Mouse (Mus musculus): Measurements from ENCODE around the gene Hapln4. TPM values are rescaled to one million over a fixed set of nuclear protein-coding genes. Genes with fewer than 3 reads are reported as not detected.
"Not testable (repeated sequence)": the region's sequence is repeated elsewhere in the genome, so short reads cannot be mapped to it uniquely, and the experiment has no call there.

The Hapln4 gene
- total RNA-seq (2021) (under 1 TPM; 0.43 to 0.59 TPM), polyA plus RNA-seq (2012; rRNA removed) (0.20 and 0.33 TPM in 2 replicates)
- long read RNA-seq = 0 reads

DNA sequence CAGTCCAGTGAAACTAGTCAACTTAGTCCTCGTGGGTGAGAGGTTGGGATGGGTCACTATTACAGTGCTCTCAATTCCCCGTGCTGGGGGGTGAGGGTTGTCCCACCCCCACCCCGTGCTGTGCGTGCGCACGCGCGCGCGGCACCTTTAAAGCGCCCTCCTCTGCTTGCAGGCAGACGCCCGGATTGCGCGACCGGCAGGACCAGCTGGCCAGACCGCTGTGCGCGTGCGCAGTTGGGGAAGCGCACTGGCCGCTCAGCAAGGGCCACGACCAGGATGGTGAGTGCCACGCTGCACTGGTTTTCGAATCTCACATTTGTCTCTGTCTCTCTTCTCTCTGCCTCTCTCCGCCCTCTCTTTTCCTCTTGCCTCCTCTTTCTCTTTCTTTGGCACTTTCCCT, at the start of gene Hapln4:
Hapln4 (plus strand) TSS at position 173 of the 400 bp plus-strand sequence.
- DNase-seq = peak; percentile 78

DNA sequence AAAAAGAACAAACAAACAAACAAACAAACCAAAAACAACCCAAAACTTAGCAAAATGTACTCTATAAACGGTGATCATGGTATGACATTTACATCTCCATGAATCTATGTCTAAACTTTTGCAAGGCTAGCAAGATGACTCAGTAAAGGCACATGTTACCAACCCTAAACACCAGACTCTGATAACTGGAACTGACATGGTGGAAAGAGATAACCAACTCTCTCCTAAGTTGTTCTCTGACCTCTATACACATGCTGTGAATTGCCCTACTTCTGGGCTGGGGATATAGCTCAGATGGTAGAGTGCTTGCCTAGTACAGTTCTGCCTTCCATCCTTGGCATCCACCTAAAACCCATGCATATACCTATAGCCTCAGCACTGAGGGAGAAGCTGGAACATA, 45.3 kb upstream of the Hapln4 start:
- DNase-seq = no peak

DNA sequence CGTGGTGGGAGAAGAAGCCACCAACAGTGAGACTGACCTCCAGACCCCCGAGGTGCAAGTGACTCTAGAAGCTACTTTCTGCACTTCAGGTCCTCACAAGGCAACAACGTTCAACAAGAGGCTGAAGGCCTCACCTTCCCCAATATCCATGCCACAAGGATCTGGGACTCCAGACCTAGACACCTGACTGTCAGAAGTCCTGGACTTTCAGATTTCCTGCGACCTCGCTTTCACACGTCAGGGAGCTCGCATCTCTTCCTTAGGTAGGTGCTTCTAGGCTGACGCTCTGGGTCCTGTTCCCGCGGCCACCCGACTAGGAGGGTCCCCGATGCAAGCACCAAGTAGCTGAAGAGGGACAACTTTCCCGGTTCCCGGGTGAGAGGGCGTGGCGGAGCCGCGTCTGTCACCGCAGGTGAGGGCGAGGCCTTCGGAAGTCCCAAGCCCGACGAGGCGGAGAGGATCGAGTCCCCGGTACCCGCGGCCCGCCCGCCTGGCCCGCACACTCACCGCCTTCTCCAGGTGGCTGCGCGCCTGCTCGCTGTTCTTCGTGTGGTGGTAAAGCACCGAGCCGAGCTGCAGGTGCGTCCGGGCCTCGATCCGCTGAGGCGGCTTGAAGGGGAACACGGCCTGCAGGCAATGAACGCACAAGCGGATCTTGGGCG, 41.2 kb upstream of the Hapln4 start:
- no peak for DNase-seq

DNA sequence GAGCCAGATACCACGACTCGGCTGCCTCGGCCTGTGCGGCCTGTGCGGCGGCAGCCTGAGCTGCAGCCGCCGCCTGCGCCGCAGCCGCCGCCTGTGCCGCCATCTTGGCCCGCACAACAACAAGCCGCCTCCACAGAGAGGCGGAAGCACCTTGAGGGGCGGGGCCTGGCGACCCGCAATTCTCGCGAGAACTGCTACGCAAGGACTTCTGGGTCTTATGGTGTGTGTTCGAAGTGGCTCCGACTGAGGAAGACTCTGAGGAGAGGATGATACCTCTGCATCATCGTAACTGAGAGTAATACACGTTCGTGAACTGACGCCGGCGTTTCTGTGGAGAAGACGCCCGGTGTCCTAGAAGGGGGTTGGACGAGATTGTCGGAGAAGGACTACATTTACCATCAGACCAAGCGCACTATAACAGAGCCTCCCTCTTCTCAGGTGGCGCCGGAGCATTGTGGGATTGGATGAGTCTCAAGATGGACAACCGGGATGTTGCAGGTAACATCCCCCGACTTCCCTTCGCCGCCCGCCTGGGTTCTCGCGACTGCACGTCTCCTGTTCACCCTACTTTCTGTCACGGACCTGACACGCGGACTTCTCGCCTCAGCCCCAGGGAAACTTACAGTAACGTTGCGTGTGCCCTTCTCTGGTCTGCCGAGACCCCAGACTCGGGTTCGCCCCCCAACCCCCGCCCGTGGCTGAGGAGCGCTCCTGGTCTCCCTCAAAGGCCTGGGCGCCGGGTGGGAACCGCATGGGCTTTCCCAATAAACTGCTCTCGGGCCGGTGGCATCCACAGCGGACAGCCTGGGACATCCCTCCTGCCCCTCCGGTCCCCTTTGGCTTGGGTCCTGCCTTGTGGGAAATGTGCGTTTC, 40.4 kb upstream of the Hapln4 start, which contains the start of the genes Mau2 and Sugp1:
Mau2 (minus strand) TSS at position 152 of the 873 bp plus-strand sequence.
Sugp1 (plus strand) TSS at position 231 of the 873 bp plus-strand sequence.
- DNase-seq = peak; percentile 96

DNA sequence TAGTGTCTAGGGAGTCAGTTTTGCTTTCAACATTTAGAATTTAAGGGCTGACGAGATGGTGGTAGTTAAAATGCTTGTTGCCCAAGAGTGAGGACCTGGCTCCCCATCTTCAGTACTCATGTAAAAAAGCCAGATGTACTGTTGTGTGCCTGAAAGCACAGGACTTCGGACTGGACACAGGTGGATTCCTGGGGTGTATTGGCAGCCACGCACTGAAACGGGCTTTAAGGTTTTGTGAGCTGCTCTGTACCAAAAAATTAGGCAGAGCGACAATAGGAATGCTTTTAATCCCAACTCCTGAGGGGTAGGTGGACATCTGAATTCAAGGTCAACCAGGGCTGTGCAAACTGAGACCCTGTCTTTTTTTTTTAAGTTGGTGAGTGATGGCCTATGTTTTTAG, 39.3 kb upstream of the Hapln4 start:
- no peak for DNase-seq

DNA sequence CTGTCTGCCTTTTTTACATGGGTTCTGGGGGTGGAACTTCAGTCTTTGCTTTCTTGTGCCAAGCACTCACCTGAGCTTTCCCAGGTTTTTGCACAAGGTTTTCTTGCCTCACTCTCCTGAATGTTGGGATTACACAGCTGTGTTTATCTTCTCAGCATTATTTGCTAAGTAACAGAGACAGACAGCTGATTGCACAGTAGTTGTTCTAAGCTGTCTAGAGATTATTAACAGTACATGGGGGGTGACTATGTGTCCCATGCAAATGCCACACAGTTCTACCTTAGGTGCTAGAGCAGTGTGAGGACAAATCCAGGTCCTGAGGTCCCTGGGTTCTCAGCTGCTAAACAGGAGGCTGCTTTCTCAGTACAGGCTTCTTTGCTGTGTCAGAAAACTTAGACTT, 33.6 kb upstream of the Hapln4 start:
- DNase-seq = no peak

DNA sequence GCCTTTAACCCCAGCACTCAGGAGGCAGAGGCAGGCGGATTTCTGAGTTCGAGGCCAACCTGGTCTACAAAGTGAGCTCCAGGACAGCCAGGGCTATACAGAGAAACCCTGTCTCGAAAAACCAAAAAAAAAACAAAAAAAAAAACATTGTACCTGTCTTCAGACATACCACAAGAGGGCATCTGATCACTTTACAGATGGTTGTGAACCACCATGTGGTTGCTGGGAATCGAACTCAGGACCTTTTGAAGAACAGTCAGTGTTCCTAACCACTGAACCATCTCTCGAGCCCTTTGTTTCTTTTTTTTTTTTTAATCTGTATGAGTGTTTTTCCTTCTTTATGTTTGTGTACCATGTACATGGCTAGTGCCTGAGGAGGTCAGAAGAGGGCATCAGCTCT, 32.8 kb upstream of the Hapln4 start:
- DNase-seq = not testable (repeated sequence)

DNA sequence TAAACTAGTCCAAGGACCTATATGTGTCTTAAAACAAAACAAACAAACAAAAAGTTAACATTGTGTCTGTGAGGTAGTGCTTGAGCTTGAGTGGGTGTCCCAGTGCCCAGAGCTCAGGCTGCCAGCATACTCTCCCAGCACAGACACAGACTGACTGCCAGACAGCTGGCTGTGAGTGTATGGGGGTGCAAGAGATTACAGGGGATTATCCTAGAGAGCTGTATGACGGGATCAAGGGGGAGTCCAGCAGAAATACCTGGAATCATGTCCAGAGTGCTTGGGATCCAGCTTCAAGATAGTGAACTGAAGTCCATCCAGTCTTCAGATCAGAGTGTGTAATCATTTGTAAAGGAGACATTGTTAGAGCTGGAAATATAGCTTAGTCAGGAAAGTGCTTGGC, 25.5 kb upstream of the Hapln4 start:
- DNase-seq = no peak

DNA sequence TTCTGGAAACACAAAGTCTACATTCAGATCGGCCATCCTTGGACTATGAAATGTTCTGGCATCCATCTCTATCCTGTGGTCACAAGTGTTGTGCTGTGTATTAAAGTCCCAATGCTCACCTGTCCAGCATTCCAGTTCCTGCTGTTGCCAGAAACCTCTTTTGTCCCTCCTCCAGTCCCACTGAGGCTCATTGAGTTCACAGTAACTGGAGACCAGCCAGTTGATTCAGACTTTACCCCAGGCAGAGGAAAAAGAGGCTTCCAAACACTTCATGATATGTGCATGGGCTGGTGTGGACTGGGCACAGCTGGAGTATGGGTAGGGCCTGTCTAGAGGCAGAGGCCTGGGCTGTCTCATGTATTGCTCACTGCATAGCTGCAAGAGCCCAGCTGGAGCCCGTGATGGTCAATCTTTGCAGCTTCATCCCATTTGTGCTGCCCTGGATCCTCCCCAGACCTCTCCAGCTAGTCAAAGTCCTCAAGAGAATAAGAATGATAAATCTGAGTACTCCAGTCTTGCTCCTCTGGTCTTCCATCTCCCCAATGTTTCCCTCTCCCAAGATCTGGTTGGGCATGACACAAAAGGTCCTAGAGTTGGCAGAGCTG, 11.3 kb upstream of the Hapln4 start:
- DNase-seq = no peak

DNA sequence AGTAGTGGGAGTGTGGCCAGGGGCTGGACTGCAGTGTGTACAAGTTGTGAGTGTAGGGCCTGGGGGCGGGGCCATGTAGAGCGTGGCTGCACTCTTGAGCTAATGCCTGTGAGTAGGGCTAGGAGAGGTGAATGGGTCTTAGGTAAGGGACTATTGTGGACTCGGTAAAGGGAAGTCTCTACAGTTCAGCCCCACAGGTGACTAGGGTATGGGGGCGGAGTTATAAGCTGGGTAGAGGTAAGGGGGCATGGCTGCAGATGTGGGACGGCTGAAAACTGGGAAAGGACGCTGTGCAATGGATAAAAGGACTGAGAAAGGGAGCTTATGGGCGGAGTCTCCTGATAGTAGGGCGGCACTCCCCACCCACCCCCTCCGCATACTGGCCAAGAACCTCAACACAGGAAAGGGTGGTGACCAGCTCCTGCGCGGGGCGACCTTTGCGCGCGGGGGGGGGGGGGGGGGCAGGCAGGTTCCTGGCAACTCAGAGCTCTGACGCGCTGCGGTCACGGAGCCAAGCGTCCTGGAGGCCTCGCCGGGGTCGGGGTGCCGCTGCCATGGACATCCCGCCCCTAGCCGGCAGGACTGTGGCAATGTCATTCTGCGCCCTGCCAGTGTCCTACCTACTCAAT, 10.7 kb upstream of the Hapln4 start, which contains the start of gene Tm6sf2:
Tm6sf2 (plus strand) TSS at position 484 of the 629 bp plus-strand sequence.
- DNase-seq = peak; percentile 61

DNA sequence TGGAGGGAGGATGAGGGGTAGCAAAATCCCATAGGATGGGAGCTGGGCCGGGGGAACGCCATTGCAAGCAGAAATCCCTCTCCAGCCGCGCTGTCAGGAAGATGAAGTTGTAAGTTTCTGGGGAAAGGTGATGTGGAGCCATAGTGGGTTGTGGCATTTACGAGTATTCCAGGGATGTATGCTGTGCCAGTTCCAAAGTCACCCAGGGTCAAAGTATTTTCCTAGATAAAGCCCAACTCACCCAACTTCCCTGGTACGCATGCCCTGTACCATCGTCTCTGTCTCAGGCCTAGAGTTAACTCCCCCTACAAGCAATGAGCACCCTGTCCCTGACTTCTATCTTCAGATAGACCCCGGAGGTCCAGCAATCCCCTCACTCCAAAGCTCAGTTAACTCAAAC, 10.1 kb upstream of the Hapln4 start:
- no peak for DNase-seq

DNA sequence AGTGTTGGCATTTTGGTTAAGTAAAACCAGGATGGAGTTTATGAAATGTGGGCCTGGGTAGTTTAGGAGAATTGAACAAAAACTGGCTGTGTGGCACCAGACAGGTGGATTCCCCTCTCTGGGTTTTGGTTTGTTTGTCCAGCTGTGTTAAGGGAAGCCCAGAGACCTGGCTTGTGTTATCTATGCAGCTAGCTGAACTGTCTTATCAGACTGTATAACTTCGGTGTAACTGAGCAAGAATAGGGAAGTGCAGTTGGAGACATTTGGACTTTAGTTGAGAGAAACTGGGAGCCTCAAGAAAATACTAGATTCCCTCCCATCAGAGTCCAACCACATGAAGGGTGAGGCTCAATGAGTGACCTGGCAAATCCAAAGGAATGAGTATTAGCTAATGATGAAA, 9.6 kb upstream of the Hapln4 start:
- DNase-seq = no peak

DNA sequence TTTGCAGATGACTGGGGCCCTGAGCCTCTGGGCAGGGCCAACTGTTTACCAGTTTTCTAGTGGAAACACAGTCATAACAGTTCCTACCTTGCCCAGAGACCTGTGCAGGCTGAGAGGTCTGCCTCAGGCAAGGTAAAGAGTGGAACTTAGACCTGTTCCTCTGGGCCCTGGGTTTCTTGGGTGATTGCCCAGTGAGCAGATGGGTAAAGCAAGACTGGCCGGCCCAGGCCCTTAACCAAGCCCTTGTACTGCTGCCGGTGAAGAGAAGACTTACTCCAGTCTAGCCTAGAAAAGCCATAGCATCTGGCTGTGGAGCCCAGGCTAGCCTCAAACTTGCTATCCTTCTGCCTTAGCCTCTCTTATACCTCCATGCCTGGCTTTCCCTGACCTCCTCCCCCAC, 1.3 kb upstream of the Hapln4 start:
- no peak for DNase-seq

DNA sequence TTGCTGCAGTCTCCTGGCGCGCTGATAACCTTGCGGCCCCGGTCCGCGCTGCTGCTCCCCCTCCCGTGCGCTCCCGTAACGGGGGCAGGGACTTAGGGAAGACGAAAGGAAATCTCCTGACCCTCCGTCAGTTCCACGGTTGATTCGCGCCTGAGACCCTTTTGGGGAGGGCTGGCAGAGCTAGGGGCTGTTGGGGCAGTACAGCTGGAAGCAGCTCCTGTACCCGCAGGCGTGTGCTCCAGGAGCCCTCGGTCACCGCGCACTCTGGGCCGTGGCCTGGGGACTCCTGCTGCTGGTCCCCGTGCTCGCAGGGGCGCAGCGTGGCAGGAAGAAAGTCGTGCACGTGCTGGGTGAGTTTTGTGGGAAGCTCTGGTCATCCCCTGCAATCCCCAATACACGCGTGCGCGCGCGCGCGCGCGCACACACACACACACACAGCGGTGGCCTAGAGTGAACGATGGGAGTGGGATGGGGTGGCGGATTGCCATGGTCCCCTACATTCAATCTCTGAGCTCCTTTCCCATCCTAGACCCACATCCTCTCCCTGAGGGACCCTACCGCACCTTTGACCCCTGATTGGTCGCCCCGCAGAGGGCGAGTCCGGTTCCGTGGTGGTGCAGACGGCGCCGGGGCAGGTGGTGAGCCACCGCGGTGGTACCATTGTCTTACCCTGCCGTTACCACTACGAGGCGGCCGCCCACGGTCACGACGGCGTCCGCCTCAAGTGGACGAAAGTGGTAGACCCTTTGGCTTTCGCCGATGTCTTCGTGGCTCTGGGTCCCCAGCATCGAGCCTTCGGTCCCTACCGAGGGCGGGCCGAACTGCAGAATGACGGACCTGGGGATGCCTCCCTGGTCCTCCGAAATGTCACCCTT, 1.2 kb downstream of the Hapln4 start:
- peak; percentile 21 for DNase-seq

DNA sequence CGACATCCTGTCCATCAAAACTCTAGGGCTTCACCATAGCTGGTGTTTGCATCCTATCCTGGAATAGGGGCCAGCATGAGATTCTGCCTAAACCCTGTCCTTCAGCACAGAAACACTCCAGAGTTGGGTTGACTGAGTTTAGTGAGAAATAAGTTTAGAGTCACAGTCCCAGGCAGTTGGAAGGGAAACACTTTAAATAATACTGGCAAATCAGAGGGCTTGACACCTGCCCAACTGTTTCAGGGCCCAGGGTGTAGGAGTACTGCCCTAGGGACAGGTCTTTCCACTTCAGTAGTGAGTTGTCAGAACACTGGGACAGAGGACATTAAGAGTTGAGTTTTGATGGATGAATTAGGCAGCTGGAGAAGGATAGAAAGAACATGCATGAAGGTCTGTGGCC, 2.9 kb downstream of the Hapln4 start:
- DNase-seq = no peak

DNA sequence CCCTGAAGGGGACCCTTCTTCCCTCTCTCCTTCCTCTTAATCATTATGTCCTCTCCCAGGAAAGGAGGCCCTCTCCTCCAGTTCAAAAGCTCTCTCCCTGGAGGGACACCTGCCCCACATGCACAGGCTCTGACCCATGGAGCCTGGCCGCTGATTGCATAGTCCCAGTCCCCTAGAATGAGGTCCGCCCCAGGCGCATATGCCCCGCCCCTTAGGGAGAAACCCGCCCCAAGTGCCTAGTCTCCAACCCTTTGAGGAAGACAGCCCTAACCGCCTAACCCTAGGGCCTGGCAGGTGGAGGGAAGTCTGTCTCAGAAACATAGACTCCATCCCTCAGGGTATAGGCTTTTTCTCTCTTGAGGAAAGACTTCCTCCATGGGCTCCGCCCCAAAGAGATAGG, 4.0 kb downstream of the Hapln4 start:
- DNase-seq = no peak

DNA sequence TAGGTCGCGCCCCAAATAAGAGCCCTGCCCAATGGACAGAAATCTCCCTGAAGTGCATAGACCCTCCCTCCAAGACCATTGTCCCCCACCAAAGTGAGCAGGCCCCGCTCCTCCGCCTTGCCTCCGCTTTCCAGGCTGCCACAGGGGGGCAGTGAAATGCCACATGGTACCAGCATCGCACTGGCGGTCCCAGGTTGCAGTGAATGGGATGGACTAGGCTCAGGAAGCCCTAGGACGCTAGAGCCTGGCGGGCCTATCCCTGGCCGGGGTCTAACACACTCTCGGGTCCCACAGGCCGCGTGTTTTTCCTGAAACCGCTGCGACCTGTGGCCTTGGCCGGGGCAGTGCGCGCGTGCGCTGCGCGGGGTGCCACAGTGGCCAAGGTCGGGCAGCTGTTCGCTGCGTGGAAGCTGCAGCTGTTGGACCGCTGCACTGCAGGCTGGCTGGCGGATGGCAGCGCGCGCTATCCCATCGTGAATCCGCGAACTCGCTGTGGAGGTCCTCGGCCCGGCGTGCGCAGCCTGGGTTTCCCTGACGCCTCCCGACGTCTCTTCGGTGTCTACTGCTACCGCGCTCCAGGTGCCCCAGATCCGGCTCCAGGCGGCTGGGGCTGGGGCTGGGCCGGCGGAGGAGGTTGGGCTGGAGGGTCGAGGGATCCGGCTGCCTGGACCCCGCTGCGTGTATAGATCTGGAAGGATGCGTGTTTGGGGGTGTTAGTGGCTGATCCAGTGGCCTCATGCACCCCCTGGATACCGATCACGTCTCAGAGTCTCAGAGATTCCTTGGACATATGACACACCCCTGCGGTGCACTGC, 4.8 kb downstream of the Hapln4 start:
- peak; percentile 50 for DNase-seq

DNA sequence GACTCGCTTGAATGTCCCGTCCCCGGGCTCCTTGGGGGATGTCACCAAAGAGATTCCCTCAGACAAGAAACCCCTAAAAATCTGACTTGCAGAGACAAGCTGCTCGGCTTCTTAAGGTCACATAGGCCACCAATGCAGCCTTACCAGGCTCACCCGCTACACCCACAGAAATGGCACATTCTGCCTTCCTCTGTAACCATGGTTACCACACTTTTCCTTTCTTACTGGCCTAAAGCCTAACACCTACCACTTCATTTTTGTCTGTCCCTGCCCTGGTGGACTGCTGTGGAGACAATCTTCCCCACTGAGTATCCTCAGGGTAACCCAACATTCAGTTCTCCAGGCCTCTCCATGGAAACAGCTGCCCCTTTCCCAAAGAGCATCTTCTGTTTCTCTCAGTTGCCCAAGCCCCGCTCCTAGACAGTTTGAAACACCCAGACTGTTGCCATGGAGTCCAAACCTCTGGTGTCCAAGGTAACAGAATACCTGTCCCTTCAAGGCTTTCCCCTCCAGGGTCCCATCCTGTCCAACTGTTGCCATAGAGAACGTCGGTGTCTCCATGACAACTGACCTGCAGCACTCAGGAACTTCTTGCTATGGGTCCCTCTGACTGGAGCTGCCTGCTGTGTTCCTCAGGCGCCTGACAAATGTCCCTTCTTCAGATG, 6.2 kb downstream of the Hapln4 start:
- DNase-seq = no peak

DNA sequence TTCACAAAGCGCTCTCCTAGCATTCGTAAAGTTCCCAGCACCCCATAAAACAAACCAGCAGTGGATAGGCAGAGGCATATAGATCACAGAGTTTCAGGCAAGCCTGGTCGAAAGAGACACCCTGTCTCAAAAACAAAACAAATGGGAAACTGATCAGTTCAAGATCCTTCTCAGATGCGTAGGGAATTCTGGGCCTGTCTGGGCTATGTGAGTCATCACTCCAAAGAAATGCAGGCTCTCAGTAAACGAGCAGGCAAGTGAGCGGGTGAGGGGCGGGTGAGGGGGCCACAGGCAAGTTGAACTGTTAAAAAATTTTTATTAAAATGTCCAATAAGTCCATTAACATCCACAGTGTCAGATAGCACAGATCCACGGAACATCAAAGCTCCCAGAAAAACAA, 9.5 kb downstream of the Hapln4 start:
- no peak for DNase-seq

DNA sequence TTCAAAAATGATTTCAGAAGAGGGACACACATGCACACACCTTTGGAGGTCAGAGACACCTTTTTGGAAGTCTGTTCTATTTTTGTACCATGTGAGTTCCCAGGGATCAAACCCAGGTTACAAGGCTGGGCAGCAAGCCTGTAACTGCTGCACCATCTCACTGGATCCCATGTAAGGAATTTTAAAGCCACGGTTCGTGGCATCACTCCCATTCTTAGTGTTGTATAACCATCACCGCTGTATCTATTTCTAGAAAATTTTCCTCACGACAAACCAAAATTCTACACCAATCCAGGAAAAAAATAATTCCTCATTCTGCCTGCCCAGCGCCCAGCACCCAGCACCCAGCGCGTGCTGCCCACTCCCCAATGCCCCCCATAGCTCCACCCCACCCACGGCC, 16.0 kb downstream of the Hapln4 start:
- DNase-seq = no peak
